Comparison of ENCODE assay signal across 8 mouse cellular contexts in genomic region chr5:105519096-105519975, GRCm38 (mm10). TPM values are rescaled to one million over a fixed set of nuclear protein-coding genes. Genes with fewer than 3 reads are reported as not detected.
A peak's percentile ranks its signal among the peaks of the same experiment; 100 is the strongest.
DNase-seq lines count a peak whose midpoint lies in the region; ATAC-seq and TF ChIP-seq lines count a peak whose summit lies in the region.

Gene Lrrc8c, plus strand, starts transcription at chr5:105519388.

- peak; percentile 97 for ATAC-seq in forebrain, embryonic 13.5 days
- peak; percentile 92 for ATAC-seq in heart, postnatal 0 days (ENCODE audit: insufficient read depth, low read depth)
- peak; percentile 96 for ATAC-seq in neural tube, embryonic 14.5 days (ENCODE audit: low read depth)

- H3K9ac ChIP-seq in ES-Bruce4 (ENCODE audit: low read depth, poor library complexity, severe bottlenecking), result peak within 1 kb of the TSS; percentile 67
- H3K9ac ChIP-seq in forebrain, embryonic 13.5 days, result peak within 1 kb of the TSS; percentile 86
- peak within 1 kb of the TSS; percentile 76 for H3K9ac ChIP-seq in heart, postnatal 0 days (replicated peaks; ENCODE audit: low read depth, low read length)
- peak within 1 kb of the TSS; percentile 75 for H3K9ac ChIP-seq in neural tube, embryonic 14.5 days (replicated peaks; ENCODE audit: low read depth, low read length)

- H3K4me2 ChIP-seq in forebrain, embryonic 13.5 days, result peak within 1 kb of the TSS; percentile 86
- peak within 1 kb of the TSS; percentile 94 for H3K4me2 ChIP-seq in heart, postnatal 0 days (ENCODE audit: low read depth, low read length)
- H3K4me2 ChIP-seq in neural tube, embryonic 14.5 days (ENCODE audit: low read depth, low read length), result peak within 1 kb of the TSS; percentile 64

- H3K4me3 ChIP-seq in ES-Bruce4 (ENCODE audit: low read depth, low read length), result peak within 1 kb of the TSS; percentile 72
- H3K4me3 ChIP-seq in forebrain, embryonic 13.5 days, result peak within 1 kb of the TSS; percentile 71
- peak within 1 kb of the TSS; percentile 95 for H3K4me3 ChIP-seq in heart, postnatal 0 days (ENCODE audit: low read depth, low read length)
- peak within 1 kb of the TSS; percentile 77 for H3K4me3 ChIP-seq in neural tube, embryonic 14.5 days (ENCODE audit: low read depth, low read length)
- H3K4me3 ChIP-seq in testis, adult 2 months (ENCODE audit: control insufficient read depth, low read depth, low read length), result peak within 1 kb of the TSS; percentile 74

- no peaks in the 10 kb centered on the region for H3K36me3 ChIP-seq in ES-Bruce4 (ENCODE audit: control insufficient read depth, insufficient read depth, low read length, poor library complexity, severe bottlenecking)
- no peaks in the 10 kb centered on the region for H3K36me3 ChIP-seq in forebrain, embryonic 13.5 days (ENCODE audit: poor library complexity, severe bottlenecking)
- no peaks in the 10 kb centered on the region for H3K36me3 ChIP-seq in heart, postnatal 0 days (replicated peaks; ENCODE audit: control insufficient read depth, insufficient read depth, low read length)
- no peaks in the 10 kb centered on the region for H3K36me3 ChIP-seq in neural tube, embryonic 14.5 days (ENCODE audit: control insufficient read depth, insufficient read depth, low read length)
- no peaks in the 10 kb centered on the region for H3K36me3 ChIP-seq in testis, adult 2 months (ENCODE audit: control insufficient read depth, insufficient read depth, low read length)

- no peak for TF ChIP-seq EP300 in ES-Bruce4 (IDR thresholded peaks at IDR 0.05; ENCODE audit: insufficient read depth, low read depth, low read length)
- TF ChIP-seq EP300 in heart, postnatal 0 days (IDR thresholded peaks at IDR 0.05; ENCODE audit: low read depth), result no peak

- under 1% methylated on average over 77 of the region's 93 CpGs for WGBS in forebrain, embryonic 13.5 days
- WGBS in heart, postnatal 0 days, result under 1% methylated on average over 82 of the region's 93 CpGs
- 0% methylated on average over 75 of the region's 93 CpGs for WGBS in neural tube, embryonic 14.5 days

- H3K9me3 ChIP-seq in ES-Bruce4 (replicated peaks; ENCODE audit: control insufficient read depth, insufficient read depth, low read length, poor library complexity, severe bottlenecking), result no peaks in the 10 kb centered on the region
- no peaks in the 10 kb centered on the region for H3K9me3 ChIP-seq in forebrain, embryonic 13.5 days (replicated peaks)
- no peaks in the 10 kb centered on the region for H3K9me3 ChIP-seq in heart, postnatal 0 days (replicated peaks; ENCODE audit: control insufficient read depth, low read length)
- no peaks in the 10 kb centered on the region for H3K9me3 ChIP-seq in neural tube, embryonic 14.5 days (ENCODE audit: control insufficient read depth, low read length)

- TF ChIP-seq POLR2A in ES-Bruce4 (IDR thresholded peaks at IDR 0.05; ENCODE audit: insufficient read depth, low read length), result no peak
- TF ChIP-seq POLR2A in testis, adult 2 months (IDR thresholded peaks at IDR 0.05; ENCODE audit: control insufficient read depth, low read depth, low read length), result peak; percentile 45; the same call in 1 of the 2 replicates

- DNase-seq in c-Kit-positive CD71-positive TER-119-positive erythroid progenitor cells, embryonic 14.5 days (ENCODE audit: low spot score), result peak; percentile 67
- peak; percentile 82 for DNase-seq in heart, postnatal 0 days (ENCODE audit: low spot score)
- peak; percentile 83 to 90 for DNase-seq in kidney, postnatal 4 days
- DNase-seq in lung, adult 18-20 months, result peak; percentile 90 to 92

- H3K27ac ChIP-seq in ES-Bruce4 (ENCODE audit: insufficient read depth, low read length), result no peak within 1 kb of the TSS
- H3K27ac ChIP-seq in forebrain, embryonic 13.5 days, result peak within 1 kb of the TSS; percentile 86
- H3K27ac ChIP-seq in heart, postnatal 0 days (ENCODE audit: low read depth), result peak within 1 kb of the TSS; percentile 95
- H3K27ac ChIP-seq in neural tube, embryonic 14.5 days (ENCODE audit: low read depth, low read length), result peak within 1 kb of the TSS; percentile 76
- no peak within 1 kb of the TSS for H3K27ac ChIP-seq in testis, adult 2 months (ENCODE audit: control insufficient read depth, insufficient read depth, low read depth, low read length)

- TF ChIP-seq CTCF in ES-Bruce4 (IDR thresholded peaks at IDR 0.05; ENCODE audit: low read depth, low read length), result no peak
- TF ChIP-seq CTCF in heart, postnatal 0 days (IDR thresholded peaks at IDR 0.05; ENCODE audit: low read depth), result no peak
- TF ChIP-seq CTCF in testis, adult 2 months (IDR thresholded peaks at IDR 0.05; ENCODE audit: control insufficient read depth, insufficient read depth, insufficient replicate concordance, low read depth, low read length), result no peak

- H3K27me3 ChIP-seq in ES-Bruce4 (ENCODE audit: control insufficient read depth, insufficient read depth, low read length, poor library complexity, severe bottlenecking), result no peaks in the 10 kb centered on the region
- H3K27me3 ChIP-seq in forebrain, embryonic 13.5 days, result 0 out of 2 replicates have a peak, but pooled peaks cover 2% of the 10 kb centered on the region
- H3K27me3 ChIP-seq in heart, postnatal 0 days (ENCODE audit: control insufficient read depth, insufficient read depth, low read length), result no peaks in the 10 kb centered on the region
- H3K27me3 ChIP-seq in neural tube, embryonic 14.5 days (ENCODE audit: control insufficient read depth, insufficient read depth, low read length), result no peaks in the 10 kb centered on the region
- no peaks in the 10 kb centered on the region; the same call in 1 of the 2 replicates for H3K27me3 ChIP-seq in testis, adult 2 months (ENCODE audit: control insufficient read depth, insufficient read depth, low read length)

- no peaks in the 10 kb centered on the region for H3K4me1 ChIP-seq in ES-Bruce4 (ENCODE audit: control insufficient read depth, insufficient read depth, low read length)
- peaks cover 13% of the 10 kb centered on the region for H3K4me1 ChIP-seq in forebrain, embryonic 13.5 days
- H3K4me1 ChIP-seq in heart, postnatal 0 days (ENCODE audit: control insufficient read depth, insufficient read depth), result peaks cover 27% of the 10 kb centered on the region
- H3K4me1 ChIP-seq in neural tube, embryonic 14.5 days (ENCODE audit: control insufficient read depth, insufficient read depth, low read length), result 0 out of 2 replicates have a peak, but pooled peaks cover 6% of the 10 kb centered on the region
- H3K4me1 ChIP-seq in testis, adult 2 months (ENCODE audit: control insufficient read depth, insufficient read depth, low read length), result peaks cover 6% of the 10 kb centered on the region

RNA-seq across cellular contexts. Expression of gene Lrrc8c, which starts in this region (rescaled TPM):
- 11.5 and 16.1 TPM in 2 replicates for polyA plus RNA-seq in ES-Bruce4 (2011; ENCODE audit: insufficient read depth, insufficient read length, low read depth, missing spikeins)
- polyA plus RNA-seq in forebrain, embryonic 13.5 days (2015; fragmentation: Nextera tagmentation; extraction: Ambion mirVana), result 9.4 and 9.5 TPM in 2 replicates
- 5.0 and 19.9 TPM in 2 replicates for total RNA-seq in heart, postnatal 0 days (2014; rRNA removed; ENCODE audit: low replicate concordance)
- polyA plus RNA-seq in heart, postnatal 0 days (2015; fragmentation: Nextera tagmentation; extraction: Ambion mirVana), result 11.1 and 14.9 TPM in 2 replicates
- polyA plus RNA-seq in neural tube, embryonic 14.5 days (2014; fragmentation: Nextera tagmentation; extraction: Ambion mirVana), result 14.0 and 14.2 TPM in 2 replicates
- polyA plus RNA-seq in testis, adult 2 months (2012; rRNA removed), result 13.0 and 14.7 TPM in 2 replicates

Comparison
In these comparisons a context has a peak if more than half of its experiments do, and no peak if none do; other contexts are left out.
1. H3K27ac ChIP-seq: peak in forebrain, embryonic 13.5 days (single experiment), heart, postnatal 0 days (single experiment) and neural tube, embryonic 14.5 days (single experiment); none in ES-Bruce4 (single experiment) and testis, adult 2 months (single experiment).
2. Peak in every context shown above with its lines, with median percentiles within 50 percentile points of each other: H3K4me3 ChIP-seq, H3K9ac ChIP-seq, DNase-seq, ATAC-seq and H3K4me2 ChIP-seq.